Mouse (Mus musculus) cerebral cortex, adult 2 months (tissue): ENCODE measurements around the gene Tmem50b.

ENCODE experiments used
- WGBS: fragments of 180-500 bp; shearing (Covaris S2); methylation state at CpG from one replicate; pipeline ENCODE4 v1.1.7; 2018; 5-methylcytosine and 5-hydroxymethylcytosine counted together

Tmem50b gene

DNA sequence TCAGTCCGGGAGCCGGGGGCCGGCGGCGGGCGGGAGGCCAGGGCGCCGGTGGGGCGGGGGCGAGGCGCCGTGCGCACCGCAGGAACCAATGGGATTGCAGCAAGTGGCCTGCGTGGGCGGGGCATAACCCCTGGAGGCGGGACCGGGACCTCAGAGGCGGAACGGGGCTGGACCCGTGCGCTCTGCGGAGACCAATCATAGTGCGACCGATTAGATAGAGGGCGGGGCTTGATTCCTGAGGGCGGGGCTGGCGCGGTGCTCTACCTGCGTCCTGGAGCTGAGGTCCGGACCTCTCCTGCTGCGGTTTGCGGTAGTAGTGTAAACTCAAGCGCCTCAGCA is at the start of gene Tmem50b:
TSS of gene Tmem50b (minus strand) at position 129 of the 339 bp plus-strand sequence.
- under 1% methylated on average over 34 of the region's 34 CpGs for WGBS

DNA sequence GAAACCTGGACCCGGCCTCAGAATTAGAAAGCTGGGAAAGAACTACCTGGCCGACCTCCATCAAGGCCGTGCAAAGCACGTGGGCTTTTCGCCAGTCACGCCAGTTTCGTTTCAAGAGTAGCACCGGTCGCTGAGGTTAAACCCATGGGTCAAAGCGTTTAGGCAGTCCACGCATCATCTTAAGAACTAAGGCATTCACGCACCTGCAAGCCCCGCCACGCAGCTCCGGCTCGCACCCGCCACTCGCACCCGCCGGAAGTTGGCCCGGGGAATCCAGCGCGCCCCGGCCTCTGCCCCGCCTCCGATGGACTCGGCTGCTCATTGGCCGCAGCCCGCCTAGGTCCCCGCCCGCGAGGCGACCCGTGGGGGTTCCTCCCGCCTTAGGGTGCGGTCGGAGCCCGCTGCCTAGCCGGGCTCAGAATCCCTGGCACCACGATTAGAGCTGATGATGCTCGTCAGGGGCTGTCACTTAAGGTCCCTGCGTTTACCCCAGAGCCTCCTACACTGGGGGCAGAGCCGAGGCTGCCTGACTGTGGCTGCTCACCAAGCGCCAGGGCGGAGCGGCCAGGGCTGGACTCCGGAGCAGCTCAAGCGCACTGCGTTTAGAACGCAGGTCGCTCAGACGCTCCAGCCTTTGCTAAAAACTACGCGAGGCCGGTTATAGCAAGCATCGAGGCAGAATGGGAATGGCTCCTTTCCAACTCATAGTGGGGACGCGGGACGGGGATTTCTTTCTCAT is 49.2 kb upstream of the Tmem50b start, which contains the start of gene Gart:
TSS of gene Gart (minus strand) at position 272 of the 739 bp plus-strand sequence.
- under 1% methylated on average over 59 of the region's 59 CpGs for WGBS

DNA sequence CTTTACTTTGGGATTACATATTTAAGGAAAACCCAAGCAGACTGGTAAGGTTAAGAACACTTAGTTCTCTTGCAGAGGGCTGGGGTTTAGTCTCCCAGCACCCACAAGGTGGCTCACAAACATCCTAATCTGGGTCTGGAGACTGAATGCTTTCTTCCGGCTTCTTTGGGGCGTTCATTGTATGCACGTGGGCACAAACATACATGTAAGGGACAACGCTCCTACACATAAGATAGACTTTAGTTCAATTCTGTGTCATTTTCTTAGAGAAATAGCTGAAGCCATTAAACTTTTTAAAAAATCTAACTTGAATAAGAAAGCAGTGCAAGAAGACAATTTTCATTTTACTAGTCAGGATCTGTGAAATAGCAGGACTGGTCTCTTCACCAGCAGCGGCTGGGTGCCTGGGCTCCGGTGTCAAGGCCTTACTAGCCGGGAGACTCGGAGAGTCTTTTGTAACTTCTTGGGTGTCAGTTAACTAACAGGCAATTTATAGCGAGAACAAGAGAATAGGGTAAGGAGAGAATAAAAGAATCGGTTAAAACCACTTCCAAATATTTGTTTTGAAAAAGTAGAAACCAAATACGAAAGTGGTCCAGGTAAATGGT is 48.5 kb upstream of the Tmem50b start:
- WGBS: 4% methylated on average over 11 of the region's 11 CpGs

DNA sequence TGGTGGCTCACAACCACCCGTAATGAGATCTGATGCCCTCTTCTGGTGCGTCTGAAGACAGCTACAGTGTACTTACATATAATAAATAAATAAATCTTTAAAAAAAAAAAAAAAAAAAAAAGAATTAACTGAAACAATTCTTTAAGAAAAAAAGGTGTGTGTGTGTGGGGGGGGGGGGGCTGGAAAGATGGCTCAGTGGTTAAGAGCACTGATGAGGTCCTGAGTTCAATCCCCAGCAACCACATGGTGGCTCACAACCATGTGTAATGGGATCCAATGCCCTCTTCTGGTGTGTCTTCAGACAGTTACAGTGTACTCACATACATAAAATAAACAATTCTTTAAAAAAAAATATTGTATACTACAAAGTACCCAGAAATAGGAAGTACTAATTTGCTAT is 47.8 kb upstream of the Tmem50b start:
- WGBS: 33% methylated on average over 1 of the region's 2 CpGs

DNA sequence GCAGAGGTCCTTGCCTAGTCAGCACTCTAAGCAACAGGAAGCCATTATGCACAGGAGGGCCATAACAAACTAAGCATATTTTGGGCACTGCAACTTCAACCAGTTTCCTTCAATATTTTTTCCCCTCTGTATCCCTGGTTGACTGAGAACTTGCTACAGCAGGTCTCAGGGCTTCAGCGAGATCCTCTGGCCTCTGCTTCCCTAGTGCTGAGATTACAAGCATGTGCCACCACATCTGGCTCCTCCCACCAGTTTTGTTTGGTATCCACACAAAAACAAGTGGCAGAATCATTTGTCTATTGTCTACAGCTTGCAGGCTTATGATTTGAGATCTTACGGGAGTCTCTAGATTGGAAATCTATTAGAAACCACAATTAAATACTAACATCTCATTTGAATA is 47.3 kb upstream of the Tmem50b start:
- 82% methylated on average over 2 of the region's 2 CpGs for WGBS

DNA sequence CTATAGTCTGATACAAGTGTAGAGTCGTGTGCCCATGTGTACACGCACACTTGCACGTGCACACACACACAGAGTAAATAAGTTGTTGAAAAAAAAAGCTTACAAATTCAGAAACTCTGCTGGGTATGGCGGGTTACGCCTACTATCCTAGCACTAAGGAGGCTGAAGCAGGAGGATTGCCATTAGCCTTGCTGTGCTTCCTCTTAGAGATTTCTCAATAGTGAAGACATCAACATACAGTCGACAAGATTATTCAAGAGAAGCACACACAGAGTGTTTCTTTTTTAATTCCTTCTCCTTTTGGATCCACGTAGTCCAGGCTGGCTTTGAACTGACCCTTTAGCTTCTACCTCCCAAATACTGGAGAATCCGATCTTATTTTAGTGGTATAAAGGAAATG is 42.6 kb upstream of the Tmem50b start:
- WGBS: 82% methylated on average over 8 of the region's 8 CpGs

DNA sequence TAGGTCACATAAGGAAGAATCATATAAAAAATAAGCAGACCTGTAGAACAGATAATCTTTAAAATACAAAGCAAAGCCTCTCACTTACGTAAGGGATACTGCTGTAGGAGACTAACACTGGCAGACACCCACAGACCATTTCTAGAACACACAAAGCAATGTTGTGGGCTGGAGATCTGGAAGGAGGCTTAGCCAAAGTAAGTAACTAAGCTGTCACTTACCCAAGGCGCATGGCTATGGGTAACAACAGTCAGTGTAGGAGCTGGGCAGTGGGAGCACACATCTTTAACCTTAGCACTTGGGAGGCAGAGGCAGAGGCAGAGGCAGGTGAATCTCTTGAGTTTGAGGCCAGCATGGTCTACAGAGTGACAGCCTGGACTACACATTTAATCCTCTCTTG is 42.0 kb upstream of the Tmem50b start:
- 61% methylated on average over 2 of the region's 2 CpGs for WGBS

DNA sequence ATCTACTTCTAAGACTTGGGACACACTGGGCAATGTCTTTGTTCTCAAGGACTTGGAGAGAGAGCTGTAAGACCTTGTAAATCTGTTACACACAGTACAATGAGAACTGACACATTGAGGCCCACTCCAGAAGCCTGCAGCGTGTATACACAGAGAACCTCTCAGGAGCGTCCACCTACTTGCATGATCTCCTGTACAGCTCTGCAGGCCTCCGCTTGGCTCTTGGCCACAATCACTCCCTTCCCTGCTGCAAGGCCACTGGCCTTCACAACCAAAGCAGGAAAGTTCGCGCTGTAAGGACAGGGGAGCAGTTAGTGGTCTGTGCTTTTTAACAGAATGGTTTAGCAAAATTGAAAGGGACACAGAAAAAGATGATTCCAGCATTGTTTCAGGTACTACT is 41.6 kb upstream of the Tmem50b start:
- WGBS: 81% methylated on average over 5 of the region's 5 CpGs

DNA sequence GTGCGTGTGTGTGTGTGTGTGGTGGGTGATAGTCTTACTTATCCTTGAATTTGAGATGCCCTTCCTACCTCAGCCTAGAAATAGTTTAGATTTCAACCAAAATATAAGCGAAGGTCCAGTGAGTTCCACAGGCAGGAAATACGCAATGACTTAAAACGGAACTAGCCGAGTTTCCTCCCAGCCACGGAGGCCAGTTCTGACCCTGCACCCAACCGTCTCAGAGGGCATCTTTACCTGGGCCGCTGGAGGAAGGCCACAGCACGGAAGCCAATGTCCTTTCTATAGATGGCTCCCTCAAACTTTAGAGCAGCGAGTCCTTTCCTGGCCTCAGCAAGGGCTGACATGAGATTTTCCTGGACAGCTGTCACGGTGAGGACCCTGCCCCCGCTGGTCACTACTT is 36.0 kb upstream of the Tmem50b start:
- WGBS: 85% methylated on average over 12 of the region's 12 CpGs

DNA sequence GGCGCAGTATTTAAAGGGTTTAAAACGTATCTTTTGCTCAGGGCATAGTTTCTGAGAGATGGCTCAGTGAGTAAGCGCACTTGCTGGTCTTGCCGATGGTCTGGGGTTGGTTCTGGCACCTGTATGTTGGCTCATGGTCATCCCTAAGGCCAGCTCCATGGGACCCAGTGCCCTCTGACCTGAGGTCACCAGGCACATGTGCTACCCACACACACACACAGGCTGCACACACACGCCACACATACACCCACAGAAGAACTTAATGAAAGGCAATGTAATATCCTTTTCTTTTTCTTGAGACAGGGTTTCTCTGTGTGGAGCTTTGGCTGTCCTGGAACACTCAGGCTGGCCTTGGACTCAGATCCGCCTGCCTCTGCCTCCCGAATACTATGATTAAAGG is 35.3 kb upstream of the Tmem50b start:
- WGBS: 82% methylated on average over 7 of the region's 7 CpGs

DNA sequence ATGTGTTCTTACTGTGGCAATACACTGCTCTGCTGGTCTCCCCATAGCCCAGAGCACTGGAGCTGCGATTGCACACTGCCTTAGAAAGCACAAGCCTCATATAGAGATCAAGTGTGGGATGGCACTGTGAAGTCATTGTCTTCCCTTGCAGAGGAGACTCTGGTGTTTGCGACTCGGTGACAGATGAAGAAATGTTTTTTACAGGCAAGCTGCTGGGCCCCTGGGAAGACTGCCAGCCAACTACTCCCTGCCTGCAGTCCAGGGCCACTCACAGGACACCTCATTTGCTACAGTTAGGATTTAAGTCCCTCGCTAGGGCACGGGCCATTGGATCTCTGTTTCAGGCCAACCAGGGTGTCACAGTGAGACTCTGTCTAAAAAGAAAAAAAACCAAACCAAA is 34.8 kb upstream of the Tmem50b start:
- WGBS: 45% methylated on average over 5 of the region's 5 CpGs

DNA sequence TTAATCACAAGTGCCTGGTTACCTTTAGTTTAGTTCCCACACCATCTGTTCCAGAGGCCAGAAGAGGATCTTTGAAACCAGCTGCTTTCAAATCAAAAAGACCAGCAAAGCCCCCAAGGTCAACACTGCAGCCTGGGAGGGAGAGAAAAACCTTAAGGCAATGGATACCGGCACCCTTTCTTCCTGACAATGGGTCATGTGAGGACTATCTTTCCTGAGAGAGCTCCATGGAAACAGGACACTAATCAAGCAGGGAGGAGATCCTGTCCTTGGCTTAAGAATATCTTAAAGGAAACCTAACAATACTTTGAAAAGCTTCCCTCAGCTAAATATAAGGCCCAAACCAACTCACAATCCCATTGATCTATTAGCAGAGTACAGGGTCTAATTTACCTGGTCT is 33.0 kb upstream of the Tmem50b start:
- WGBS: 38% methylated on average over 1 of the region's 1 CpGs

DNA sequence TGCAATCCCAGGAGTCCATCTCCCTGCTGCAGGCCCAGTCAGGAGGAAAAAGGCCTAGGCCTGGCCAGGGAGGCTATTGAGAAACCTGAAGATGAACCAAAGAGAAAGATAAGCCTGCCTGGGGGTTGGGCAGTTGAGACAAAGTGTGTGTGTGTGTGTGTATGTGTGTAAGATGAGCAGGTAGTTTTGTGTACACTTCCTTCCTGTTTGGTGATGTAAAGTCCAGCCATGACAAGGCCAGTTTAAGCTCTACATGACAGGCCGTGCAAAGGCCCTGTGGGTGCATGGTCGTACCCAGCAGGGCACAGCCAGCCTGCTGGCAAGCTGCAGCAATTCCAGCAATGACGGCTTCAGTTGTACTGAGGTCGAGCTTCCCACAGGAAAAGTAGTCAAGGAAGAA is 32.1 kb upstream of the Tmem50b start:
- WGBS: 93% methylated on average over 4 of the region's 4 CpGs

DNA sequence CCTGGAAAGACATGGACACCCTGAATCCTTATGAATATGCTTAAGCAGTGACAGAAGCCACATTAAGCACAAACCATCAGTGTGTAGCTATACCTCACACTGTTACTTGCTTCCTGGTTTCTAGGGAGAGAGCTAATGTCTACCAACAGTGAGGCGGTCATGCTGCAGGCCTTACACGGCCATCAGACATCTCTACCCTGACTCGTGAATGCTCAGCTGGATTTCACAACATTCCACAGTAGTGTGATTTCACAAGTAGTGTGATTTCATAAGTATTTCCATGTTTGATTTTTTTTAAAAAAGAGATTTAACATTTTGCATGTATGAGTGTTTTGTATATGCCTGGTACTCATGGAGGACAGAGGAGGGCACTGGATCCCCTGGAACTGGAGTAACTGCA is 31.1 kb upstream of the Tmem50b start:
- WGBS: 83% methylated on average over 3 of the region's 3 CpGs

DNA sequence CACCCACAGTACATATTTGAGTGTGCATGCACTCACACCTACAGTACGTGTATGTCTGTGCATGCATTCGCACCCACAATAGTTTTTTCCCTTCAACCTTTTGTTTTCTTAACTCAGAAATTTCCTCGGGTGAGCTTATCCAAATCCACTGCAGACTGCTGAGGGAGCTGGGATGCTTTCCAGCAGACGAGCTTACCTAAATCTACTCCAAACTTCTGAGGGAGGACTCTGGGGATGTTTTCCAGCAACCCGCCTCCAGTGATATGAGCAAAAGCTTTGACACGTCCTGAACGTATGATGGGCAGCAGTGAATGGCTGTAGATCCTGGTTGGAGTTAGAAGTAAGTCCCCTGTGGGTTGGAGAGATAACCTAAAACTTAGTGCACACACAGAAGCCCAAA is 30.2 kb upstream of the Tmem50b start:
- WGBS: 44% methylated on average over 7 of the region's 7 CpGs

DNA sequence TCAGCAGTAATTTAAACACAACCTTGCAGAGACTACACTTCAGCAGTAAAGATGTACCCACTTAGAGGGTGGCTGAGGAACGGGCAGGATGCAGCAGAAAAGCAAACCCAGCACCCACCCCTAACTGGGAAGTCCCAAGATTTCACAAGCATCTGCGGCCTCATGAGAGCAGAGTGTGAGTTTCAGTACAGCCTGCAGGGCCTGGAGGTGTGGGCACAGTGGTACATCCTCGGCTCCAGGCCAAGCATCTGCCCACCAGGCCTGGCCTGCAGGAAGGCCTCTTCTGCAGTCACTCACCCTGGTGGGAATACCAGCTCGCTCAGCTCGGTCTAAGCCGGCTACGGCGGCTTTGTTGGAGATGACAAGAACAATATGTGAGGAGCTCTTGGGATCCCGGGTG is 25.5 kb upstream of the Tmem50b start:
- WGBS: 90% methylated on average over 9 of the region's 9 CpGs

DNA sequence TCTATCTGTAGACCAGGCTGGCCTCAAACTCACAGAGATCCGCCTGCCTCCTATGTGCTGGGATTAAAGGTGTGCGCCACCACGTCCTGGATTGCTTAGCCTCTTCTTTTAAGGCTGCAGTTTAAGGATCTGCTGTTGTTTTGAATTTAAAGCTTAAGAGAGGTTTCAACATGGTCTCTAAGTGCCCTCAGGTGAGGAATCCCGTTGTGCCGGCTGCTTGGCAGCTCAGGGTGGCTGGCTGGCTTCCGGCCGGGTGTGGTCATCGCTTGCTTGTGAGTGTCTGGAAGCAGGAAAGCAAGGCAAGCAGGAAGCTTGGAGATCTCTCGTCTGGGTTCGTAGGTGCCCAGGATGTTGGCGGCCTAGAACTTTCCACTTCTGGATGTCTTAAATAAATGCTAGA is 23.4 kb upstream of the Tmem50b start:
- 92% methylated on average over 11 of the region's 11 CpGs for WGBS

DNA sequence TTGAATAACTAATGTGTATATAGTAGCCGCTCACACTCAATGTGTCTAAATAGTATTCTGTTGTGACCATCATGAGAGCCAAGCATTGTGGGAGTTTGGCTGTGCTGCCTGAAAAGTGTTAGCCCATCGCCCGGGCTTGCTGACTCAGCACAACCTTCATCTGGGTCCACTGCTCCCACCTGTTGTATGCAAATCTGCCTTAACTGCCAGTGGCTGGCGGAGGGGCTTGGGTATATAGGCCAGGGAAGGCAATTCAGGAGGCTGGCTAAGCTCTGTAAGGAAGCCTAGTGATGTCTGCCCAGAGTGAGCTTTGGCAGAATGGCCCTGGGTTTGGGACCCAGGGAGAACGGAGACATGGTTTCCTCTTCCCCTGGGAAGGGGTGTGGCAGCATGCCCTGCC is 22.6 kb upstream of the Tmem50b start:
- WGBS: 94% methylated on average over 5 of the region's 5 CpGs

DNA sequence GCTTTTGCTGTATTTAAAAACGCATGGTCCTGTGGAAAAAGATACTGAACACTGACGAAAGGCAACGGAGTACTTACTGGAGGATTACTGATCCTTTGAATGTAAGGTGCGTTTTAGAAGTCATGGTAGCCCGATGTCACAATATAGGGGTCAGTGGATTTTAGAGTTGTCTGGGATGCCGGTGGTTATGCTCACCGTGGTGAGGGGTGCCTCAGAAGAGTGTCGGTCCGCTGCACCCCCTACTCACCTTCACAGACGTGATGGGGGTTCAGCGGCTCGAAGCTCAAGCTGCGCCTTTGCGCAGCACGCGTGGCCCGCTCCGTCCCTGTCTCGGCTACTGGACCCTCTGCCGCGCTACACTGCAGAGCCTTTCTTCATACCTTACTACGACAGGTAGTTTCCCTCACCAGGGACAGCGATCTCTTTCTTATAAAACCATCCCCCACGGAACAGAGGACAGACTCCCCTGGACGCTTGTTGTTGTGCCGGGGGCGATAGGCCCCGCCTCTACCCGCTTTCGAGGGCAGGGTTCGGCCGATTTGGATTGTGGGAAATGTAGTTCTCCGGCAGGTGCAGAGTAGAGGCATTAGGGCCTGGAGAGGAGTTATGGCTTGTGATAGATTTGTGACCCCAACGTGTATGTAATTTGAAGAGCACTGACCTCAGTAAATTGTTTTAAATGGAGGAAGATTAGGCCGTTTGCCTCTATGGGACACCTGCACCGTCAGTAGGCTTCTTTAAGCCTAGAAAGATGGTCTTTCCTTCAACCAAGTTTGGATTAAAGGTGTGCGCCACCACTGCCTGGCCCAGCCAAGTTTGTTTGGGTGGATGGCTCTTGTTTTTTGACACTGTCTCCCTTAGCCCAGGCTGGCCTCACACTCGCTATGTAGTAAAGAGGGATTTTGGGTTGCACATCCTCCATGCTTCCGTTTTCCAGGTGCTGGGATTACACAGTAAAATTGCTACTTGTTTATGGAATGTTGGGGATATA is 21.2 kb upstream of the Tmem50b start, which contains the start of gene Dnajc28:
TSS of gene Dnajc28 (minus strand) at position 516 of the 991 bp plus-strand sequence.
- 11% methylated on average over 39 of the region's 39 CpGs for WGBS

DNA sequence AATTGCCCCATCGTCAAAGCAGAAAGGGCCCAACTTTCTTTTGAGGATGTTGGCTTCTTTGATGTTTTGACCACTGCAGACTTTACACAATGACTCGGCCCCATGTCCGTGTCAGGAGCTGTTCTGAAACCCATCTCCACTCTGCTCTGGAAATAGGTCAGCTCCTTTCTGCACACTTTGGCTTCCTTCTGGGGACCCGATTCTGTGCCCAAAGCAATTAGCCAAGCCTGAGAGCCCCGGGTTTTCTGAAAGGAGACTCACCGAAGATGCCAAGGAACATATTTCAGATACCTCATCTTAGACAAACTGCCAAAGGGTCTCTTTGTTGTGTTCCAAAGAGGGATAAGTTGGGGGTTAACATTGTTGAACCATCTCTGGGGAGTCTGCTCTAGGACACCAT is 17.0 kb upstream of the Tmem50b start:
- 72% methylated on average over 6 of the region's 6 CpGs for WGBS

DNA sequence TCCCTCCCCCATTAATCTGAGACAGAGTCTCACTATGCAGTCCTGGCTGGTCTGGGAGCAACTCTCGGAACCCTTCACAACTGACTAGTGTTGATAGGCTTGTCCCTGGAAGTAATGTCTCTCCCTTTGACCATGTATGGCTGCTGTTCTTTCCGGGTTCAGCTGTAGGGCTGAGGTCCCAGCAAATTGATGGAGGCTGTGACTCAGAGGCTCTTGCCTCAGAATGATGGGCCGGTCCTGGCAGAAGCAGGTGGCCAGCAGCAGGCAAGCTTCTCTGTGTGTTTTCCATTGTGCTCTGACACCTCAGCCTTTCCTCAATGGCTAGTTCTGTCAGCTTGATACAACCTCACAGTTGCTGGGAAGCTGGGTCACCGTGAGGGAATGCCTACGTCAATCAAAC is 14.9 kb upstream of the Tmem50b start:
- 75% methylated on average over 5 of the region's 5 CpGs for WGBS

DNA sequence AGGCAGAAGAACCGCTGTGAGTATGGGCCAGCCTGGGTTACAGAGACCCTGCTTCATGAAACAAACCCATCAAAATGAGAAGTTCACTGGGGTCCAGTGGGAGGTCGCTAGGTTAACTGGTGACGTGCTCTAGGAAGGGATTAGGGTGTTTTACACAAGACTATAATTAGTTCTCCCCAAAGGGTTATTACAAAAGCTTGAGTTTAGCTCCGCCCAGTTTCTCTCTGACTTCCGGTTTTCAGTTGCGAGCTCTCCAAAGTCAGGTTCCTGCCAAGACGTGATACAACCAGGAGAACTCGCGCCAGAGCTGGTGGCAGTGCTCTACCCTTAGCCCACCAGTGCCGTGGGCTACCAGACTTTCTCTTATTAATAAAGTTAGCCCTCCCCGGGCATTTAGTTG is 13.6 kb upstream of the Tmem50b start:
- 66% methylated on average over 11 of the region's 11 CpGs for WGBS
